Mouse (Mus musculus): Measurements from ENCODE around the gene Rab3a. TPM values are rescaled to one million over a fixed set of nuclear protein-coding genes. Genes with fewer than 3 reads are reported as not detected.
A peak's percentile ranks its signal among the peaks of the same experiment; 100 is the strongest.

The Rab3a gene
- total and polyA plus RNA-seq, 2 experiments from 2014 or later = 32.8 to 40.3 TPM

DNA sequence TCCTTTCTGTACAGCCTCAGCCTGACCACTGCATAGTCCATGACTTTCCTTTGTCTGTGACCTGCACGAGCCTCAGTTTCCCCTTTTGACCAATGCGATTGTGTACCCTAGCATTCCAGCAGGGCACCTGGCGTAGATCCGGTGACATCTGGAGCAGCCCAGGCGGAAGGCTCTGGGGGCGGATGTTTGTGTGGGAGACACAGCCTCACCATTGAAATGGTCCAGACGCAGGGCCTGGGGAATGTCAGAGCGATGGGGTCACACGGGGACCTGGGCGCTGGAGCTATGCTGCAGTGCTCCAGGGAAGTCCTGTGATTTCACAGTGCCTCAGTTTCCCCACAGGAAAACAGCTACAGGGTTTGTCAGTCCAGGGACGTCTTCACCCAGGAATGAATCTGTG, 12.3 kb upstream of the Rab3a start:
- peaks cover 53% of the 10 kb centered on the region for H3K27me3 ChIP-seq (ENCODE audit: control insufficient read depth, insufficient read depth, low read length)
- DNase-seq (ENCODE audit: low spot score) (no peak), ATAC-seq (ENCODE audit: insufficient read depth, low read depth) (no peak)
- H3K27ac ChIP-seq (ENCODE audit: low read depth) = no peak overlapping the region
- H3K9me3 ChIP-seq (replicated peaks; ENCODE audit: control insufficient read depth, low read length) = no peaks in the 10 kb centered on the region
- H3K36me3 ChIP-seq (replicated peaks; ENCODE audit: control insufficient read depth, insufficient read depth, low read length) = no peaks in the 10 kb centered on the region
- H3K4me3 ChIP-seq (ENCODE audit: low read depth, low read length) = no peak overlapping the region
- TF ChIP-seq CTCF (IDR thresholded peaks at IDR 0.05; ENCODE audit: low read depth) = no peak
- H3K9ac ChIP-seq (replicated peaks; ENCODE audit: low read depth, low read length) = no peak overlapping the region
- 24% methylated on average over 11 of the region's 11 CpGs for WGBS
- peaks cover 15% of the 10 kb centered on the region for H3K4me1 ChIP-seq (ENCODE audit: control insufficient read depth, insufficient read depth)
- no peak overlapping the region for H3K4me2 ChIP-seq (ENCODE audit: low read depth, low read length)

DNA sequence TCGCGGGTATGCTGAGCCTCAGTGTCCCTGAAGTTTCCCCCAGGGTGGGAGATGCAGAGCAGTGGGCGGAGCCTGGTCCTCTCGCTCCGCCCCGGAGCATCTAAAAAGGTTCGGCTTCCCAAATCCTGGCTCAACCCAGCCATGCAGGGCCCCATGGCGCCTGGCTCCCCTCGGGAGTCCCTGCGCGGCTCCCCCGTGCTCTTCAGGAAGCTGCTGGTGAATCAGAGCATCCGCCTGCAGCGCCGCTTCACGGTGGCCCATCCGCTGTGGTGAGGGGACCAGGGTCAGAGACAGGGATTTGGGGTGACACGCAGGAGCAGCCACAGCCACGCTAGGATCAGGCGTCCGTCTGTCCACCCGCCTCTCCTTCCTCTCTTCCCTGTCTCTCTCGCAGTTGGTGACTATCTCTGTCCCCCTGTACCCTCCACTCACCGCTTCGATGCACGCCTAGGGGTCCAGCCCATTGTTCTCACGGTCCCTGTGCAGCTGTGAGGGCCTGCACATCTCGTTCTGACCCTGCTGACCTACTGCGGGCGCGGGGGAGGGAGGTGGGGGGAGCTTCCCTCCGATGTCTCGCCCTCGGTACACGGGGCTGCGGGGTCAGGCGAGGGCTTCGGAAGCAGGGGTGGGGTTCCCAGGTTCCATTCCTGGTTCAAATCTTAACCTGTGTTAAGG, 11.4 kb upstream of the Rab3a start:
- Histone ChIP-seq H3K36me3 (replicated peaks; ENCODE audit: control insufficient read depth, insufficient read depth, low read length) (no peaks in the 10 kb centered on the region), H3K4me2 (ENCODE audit: low read depth, low read length) (peak overlapping the region; percentile 55), H3K4me1 (ENCODE audit: control insufficient read depth, insufficient read depth) (peaks cover 15% of the 10 kb centered on the region), H3K27ac (ENCODE audit: low read depth) (0 out of 2 replicates have a peak overlapping the region, but pooled peaks have one; percentile 35), H3K27me3 (ENCODE audit: control insufficient read depth, insufficient read depth, low read length) (peaks cover 58% of the 10 kb centered on the region), H3K9me3 (replicated peaks; ENCODE audit: control insufficient read depth, low read length) (no peaks in the 10 kb centered on the region), H3K4me3 (ENCODE audit: low read depth, low read length) (peak overlapping the region; percentile 36), H3K9ac (replicated peaks; ENCODE audit: low read depth, low read length) (no peak overlapping the region)
- no peak; the same call in 1 of the 2 replicates for TF ChIP-seq EP300 (IDR thresholded peaks at IDR 0.05; ENCODE audit: low read depth)
- TF ChIP-seq CTCF (IDR thresholded peaks at IDR 0.05; ENCODE audit: low read depth) = no peak
- WGBS = 6% methylated on average over 38 of the region's 38 CpGs
- ATAC-seq (ENCODE audit: insufficient read depth, low read depth) = peak; percentile 34; the same call in 1 of the 2 replicates
- no peak for DNase-seq (ENCODE audit: low spot score)

DNA sequence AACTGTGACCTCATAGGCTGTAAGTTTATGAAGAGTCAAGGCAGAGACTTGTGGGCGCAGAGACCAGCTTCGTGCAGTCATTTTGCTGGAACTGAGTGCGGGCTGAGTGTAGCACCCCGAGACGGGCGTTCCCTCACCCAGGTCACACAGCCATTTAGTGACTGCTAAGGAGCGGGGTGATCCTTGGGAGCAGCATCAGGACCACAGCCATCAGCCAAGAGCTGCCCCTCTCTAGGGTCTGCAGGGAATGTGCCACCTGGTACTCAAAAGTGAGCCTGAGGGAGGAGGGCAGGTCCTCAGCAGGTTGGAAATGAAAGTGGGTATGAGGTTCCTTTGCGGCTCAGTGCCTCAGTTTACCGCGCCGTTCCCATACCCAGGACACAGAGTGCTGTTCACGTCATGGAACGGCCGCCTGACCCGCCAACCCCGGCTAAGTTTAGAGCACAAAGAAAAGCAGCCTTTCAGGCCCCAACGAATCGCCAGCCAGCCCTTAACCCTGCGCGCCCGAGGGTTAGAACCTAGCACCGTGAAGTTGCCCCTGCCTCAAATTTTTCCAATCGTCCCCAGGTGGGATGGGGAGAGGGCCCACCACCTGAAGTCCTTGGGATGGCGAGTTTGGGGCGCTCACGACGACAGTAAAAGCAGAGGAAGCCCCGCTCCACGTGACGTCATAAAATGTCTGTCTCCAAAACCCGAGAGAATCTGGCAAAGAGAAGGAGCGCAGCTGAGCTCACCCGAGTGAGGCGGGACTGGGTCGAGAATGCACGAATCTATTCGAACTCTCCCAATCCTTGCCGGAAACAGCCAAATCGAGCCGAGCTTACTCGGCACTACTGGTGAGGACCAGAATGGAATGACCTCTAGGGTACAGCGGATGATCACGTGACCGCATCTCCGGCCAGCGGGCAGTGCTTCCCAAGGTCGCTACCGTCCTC, 10.6 kb upstream of the Rab3a start:
- peak overlapping the region; percentile 36 for H3K4me3 ChIP-seq (ENCODE audit: low read depth, low read length)
- H3K27ac ChIP-seq (ENCODE audit: low read depth) = 0 out of 2 replicates have a peak overlapping the region, but pooled peaks have one; percentile 35
- no peaks in the 10 kb centered on the region for H3K36me3 ChIP-seq (replicated peaks; ENCODE audit: control insufficient read depth, insufficient read depth, low read length)
- WGBS = 5% methylated on average over 48 of the region's 48 CpGs
- ATAC-seq (ENCODE audit: insufficient read depth, low read depth) (peak; percentile 16; the same call in 1 of the 2 replicates), DNase-seq (ENCODE audit: low spot score) (peak; percentile 41)
- peak overlapping the region; percentile 55 for H3K4me2 ChIP-seq (ENCODE audit: low read depth, low read length)
- H3K27me3 ChIP-seq (ENCODE audit: control insufficient read depth, insufficient read depth, low read length) = peaks cover 63% of the 10 kb centered on the region
- no peak for TF ChIP-seq CTCF (IDR thresholded peaks at IDR 0.05; ENCODE audit: low read depth)
- no peak for TF ChIP-seq EP300 (IDR thresholded peaks at IDR 0.05; ENCODE audit: low read depth)
- peaks cover 15% of the 10 kb centered on the region for H3K4me1 ChIP-seq (ENCODE audit: control insufficient read depth, insufficient read depth)
- H3K9ac ChIP-seq (replicated peaks; ENCODE audit: low read depth, low read length) = no peak overlapping the region
- H3K9me3 ChIP-seq (replicated peaks; ENCODE audit: control insufficient read depth, low read length) = no peaks in the 10 kb centered on the region

DNA sequence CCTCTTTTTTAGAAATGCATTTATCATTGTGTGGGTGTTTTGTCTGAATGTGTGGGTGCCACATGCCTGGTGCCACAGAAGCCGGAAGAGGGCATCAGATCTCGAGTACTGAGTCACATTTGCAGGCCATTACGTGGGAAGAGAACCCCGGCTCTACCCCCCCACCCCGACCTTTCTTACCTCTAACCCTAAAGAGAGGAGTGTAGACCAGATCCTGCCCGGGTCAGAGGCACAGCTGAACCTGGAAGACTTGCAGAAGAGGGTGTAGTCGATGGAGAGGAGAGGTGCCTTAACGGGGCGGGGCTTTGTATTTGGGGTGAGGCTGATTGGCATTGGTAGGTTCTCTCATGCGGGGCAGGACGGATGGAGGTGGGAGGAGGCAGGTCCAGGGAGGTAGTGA, 9.7 kb upstream of the Rab3a start:
- Histone ChIP-seq H3K27me3 (ENCODE audit: control insufficient read depth, insufficient read depth, low read length) (peaks cover 72% of the 10 kb centered on the region), H3K27ac (ENCODE audit: low read depth) (no peak overlapping the region), H3K4me3 (ENCODE audit: low read depth, low read length) (no peak overlapping the region), H3K36me3 (replicated peaks; ENCODE audit: control insufficient read depth, insufficient read depth, low read length) (no peaks in the 10 kb centered on the region), H3K4me2 (ENCODE audit: low read depth, low read length) (no peak overlapping the region), H3K9ac (replicated peaks; ENCODE audit: low read depth, low read length) (no peak overlapping the region), H3K4me1 (ENCODE audit: control insufficient read depth, insufficient read depth) (peaks cover 15% of the 10 kb centered on the region), H3K9me3 (replicated peaks; ENCODE audit: control insufficient read depth, low read length) (no peaks in the 10 kb centered on the region)
- WGBS = 42% methylated on average over 11 of the region's 11 CpGs
- TF ChIP-seq EP300 (IDR thresholded peaks at IDR 0.05; ENCODE audit: low read depth) (no peak), CTCF (IDR thresholded peaks at IDR 0.05; ENCODE audit: low read depth) (no peak)
- no peak for DNase-seq (ENCODE audit: low spot score)
- ATAC-seq (ENCODE audit: insufficient read depth, low read depth) = no peak

DNA sequence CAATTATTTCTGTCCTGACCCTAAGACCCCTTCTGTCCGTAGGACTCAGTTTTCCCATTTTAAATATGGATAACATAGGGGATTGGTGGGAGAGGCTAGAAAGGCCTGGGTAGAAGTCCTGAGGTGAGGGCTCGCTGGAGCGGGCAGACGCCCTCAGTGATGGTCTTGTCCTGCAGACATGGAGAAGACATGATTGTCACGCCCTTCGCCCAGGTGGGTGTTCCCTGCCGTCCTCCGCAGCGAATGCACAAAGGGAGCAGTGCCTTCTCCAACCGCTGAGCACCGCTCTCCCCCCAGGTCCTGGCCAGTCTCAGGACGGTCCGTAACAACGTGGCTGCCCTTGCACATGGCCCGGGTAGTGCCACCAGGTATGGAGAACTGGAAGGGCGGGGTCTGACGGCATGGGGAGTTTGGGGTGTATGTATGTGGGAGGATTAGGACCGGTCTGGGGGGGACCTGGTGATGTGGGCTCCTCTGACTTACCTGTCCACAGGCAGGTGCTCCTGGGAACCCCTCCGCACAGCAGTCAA, 8.7 kb upstream of the Rab3a start:
- Histone ChIP-seq H3K4me3 (ENCODE audit: low read depth, low read length) (no peak overlapping the region), H3K4me1 (ENCODE audit: control insufficient read depth, insufficient read depth) (peaks cover 15% of the 10 kb centered on the region), H3K27me3 (ENCODE audit: control insufficient read depth, insufficient read depth, low read length) (peaks cover 72% of the 10 kb centered on the region), H3K36me3 (replicated peaks; ENCODE audit: control insufficient read depth, insufficient read depth, low read length) (no peaks in the 10 kb centered on the region), H3K9ac (replicated peaks; ENCODE audit: low read depth, low read length) (no peak overlapping the region), H3K4me2 (ENCODE audit: low read depth, low read length) (no peak overlapping the region), H3K9me3 (replicated peaks; ENCODE audit: control insufficient read depth, low read length) (no peaks in the 10 kb centered on the region), H3K27ac (ENCODE audit: low read depth) (no peak overlapping the region)
- ATAC-seq (ENCODE audit: insufficient read depth, low read depth) (no peak), DNase-seq (ENCODE audit: low spot score) (no peak)
- 51% methylated on average over 19 of the region's 19 CpGs for WGBS
- no peak for TF ChIP-seq EP300 (IDR thresholded peaks at IDR 0.05; ENCODE audit: low read depth)
- TF ChIP-seq CTCF (IDR thresholded peaks at IDR 0.05; ENCODE audit: low read depth) = no peak
